Mouse (Mus musculus) lung, adult 2 months (tissue): ENCODE data around the gene Grhpr.
"Not testable (repeated sequence)": the region's sequence is repeated elsewhere in the genome, so short reads cannot be mapped to it uniquely, and the experiment has no call there.

Source experiments
- CTCF ChIP-seq: fragments of 200-500 bp; IDR thresholded peaks from 2 replicates; pipeline ENCODE4 v1.5.1; 2011; ENCODE audit warnings: mild to moderate bottlenecking, low read length, control low read depth; ENCODE audit not compliant: insufficient read depth
- POLR2A ChIP-seq: fragments of 200-500 bp; IDR thresholded peaks from 2 replicates; pipeline ENCODE4 v1.6.1; 2011; ENCODE audit warnings: low read depth, mild to moderate bottlenecking, control low read depth, low read length, borderline replicate concordance; ENCODE audit errors: extremely low read depth

- not testable (repeated sequence) for TF ChIP-seq POLR2A, CTCF
These were observed 35.1 kb upstream of the Grhpr start for GRCm38 (mm10) chr4:44946126-44946525.
